Mouse (Mus musculus) gastrocnemius, postnatal 10 days (tissue): Measurements from ENCODE around the gene Capn15. TPM values are rescaled to one million over a fixed set of nuclear protein-coding genes. Genes with fewer than 3 reads are reported as not detected.

ENCODE experiments used
- DNase-seq: peaks from one replicate; pipeline ENCODE4 v3.0.0; 2021; ENCODE audit warnings: mixed read lengths
- total RNA-seq, 2 experiments: library from RNA; stranded (reverse); gene quantifications; 2 replicates each; pipeline ENCODE4 v1.2.3; 2021

Gene Capn15
- total RNA-seq, 2 experiments from 2014 or later: 6.7 to 8.6 TPM

DNA sequence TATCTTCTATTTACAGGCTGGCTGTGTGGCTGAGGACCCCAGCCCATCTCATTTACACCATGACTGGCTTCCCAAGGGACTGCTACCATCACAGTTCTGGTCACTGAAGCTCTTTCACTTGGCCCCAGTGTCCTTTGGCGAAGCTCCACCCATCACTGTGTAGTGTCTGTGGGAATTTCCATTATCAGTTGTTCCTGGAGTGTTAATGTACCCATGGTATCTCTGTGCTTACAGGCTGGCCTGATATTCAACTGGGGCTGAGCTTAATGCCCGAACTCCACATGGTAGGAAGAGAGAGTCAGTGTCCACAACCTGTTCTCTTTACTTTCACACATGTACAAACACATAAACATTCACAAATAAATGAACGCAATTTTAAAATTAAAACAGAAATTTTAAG lies 7.9 kb upstream of the Capn15 start:
- DNase-seq: no peak

DNA sequence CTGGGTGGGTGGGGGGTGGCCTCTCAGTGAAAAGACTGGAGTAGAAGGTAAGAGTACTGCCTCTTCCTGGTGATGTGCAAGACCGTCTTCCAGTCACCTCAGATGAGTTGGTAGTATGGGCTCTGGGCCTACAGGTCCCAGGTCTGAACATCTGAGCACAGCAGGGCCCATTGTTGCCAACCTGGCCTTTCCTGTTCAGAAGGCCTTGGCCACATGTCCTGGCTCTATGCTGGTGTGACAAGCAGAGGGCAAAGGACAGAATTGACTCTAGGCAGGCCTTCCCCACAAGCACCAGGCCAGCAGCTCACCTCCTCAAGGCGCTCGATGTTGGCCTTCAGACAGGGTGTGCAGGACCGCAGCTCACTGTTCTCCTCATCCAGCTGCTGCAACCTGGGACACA lies 6.7 kb upstream of the Capn15 start:
- no peak for DNase-seq

DNA sequence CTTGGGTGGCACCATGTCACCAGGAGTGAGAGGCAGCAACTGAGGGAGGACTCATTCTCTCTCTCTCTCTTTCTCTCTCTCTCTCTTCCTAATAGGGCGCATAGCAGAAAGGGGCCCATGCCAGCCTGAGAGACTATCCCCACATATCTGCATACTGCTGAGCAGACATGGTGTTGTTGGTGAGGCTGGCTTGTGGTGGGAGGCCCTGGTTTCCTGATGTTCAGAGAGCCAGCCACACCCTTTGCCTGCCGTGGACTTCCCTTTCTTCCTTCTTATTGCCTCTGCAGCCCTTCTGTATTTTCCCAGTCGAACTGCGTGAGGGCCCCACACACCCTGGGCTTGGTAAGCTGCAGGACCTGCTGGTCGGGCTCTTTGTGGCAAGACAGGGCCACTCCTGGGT lies 4.7 kb upstream of the Capn15 start:
- DNase-seq: no peak

DNA sequence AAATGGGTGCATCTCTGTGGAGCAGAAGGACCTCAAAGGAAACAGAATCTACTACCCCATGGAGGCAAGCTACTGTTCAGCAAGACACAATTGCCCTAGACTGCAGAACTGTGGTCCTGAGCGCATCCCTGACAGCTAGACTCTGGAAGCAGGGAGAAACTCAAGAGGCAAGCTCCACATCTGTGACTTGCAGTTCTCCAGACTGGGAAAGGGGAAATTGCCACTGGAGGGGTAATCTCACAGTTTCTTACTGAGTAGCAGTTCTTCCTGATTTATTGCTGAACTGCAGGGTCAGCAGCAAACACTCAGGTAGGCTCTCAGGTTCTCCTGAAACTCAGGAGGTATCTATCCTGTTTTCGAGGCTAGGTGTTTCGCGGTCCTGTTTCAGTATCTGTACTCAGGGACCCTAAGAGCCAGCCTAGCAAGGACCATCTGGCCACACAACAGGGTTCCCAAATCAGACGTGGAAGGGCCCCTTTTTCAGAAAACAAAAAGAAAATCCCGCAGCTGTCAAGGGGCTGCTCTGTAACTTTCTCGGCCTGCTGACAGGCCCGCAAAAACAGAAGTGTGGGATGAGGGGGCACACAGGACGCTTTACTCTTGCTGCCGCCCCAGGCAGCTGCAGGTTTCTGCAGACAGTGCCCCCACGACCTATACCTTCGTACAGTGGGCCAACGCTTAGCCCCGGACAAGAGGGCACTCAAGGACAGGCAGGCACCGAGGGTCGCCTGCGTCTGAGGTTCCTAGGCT lies 865 bp downstream of the Capn15 start:
- DNase-seq: no peak

DNA sequence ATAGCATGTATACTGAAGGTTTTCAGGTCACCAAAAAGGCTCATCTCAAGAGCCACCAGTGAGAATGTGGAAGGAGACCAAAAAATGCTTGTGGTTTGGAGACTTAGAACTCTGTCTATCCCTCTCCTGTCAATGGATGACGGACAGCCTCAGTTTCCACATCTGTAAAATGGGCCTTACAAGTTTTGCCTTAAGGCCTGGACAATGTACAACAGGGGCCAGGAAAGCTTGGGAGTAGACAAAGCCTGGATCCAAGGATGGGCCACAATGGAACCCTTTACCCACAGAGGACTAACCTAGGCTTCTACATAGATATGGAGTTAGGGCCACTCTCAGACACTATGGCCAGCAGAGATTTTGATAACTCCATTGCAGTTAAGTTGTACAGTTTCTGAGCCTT lies 1.5 kb downstream of the Capn15 start:
- no peak for DNase-seq

DNA sequence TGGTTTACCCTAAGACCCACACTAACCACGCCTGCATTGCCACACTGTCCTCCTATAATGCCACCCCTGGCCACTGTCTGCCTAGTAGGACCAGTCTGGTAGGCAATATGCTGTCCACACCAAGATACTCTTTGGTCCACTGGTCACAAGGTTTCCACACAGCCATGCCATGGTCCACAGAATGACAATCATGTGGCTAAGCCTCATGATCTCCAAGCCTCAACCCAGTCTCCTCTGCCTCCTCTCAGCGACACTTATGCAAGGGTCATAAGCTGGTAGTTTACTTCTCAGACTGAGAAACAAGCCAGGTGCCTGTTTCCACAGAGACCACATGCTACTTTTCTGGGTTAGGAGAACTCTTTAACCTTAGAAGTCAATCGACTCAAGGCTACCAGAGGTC lies 2.7 kb downstream of the Capn15 start:
- no peak for DNase-seq

DNA sequence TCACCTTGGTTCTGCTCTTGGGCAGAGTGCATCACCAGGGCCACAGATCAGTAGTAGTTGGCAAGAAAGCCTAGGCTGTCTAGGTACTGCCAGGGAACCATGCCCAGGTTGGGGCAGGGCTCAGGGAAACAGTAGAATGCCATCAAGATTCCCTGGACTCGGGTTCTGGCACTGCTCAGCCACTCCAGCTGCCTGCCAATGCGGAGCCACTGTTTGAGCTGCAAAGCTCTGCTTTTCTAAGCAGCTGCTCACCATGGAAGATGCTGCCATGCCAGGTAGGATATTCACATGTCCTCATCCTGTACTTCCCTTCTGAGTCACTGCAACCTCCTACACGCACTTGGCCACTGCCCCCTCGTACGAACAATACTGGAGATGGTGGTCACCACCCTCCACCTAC lies 4.7 kb downstream of the Capn15 start:
- DNase-seq: peak; percentile 49

DNA sequence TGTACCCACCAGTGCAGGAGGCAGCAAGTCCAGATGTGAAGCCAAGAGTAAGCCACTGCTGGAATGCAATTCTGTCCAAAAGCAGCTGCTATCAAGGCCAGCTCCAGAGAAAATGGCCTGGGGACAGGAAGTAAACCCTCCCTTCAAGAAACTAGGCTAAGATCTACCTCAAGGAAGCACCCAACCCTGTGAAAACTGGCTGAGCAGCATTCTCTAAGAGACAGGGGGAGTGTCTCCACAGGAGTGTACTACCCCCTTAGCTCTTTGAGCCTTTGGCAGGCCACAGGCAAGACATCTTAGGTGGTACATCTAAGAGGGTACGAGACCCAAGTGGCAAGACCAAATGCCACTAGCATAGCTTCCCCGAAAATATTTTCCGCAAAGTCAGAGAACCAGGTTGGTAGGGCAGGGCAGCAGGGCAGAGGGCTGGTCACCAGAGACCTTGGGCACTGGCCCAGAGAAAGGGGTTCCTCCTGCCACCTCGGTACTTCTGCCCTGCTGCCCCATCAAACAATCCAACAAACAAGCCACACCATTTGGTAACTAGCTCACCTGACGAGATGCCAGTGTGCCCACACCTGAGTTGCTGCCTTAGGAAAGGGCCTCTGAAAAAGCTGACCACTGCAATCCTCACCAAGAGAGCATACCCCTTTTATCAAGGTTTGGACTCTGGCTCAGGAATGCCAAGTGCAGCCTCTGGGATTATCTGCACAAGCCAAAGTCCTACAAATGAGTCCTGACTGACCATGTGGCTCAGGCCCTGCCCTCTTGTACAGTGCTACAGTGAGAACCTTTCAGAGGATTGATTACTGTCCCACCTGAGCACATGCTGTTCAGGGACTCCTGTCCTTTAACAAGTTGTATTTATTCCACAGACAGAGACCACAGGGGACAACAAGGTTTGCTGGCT lies 5.5 kb downstream of the Capn15 start:
- DNase-seq: no peak

DNA sequence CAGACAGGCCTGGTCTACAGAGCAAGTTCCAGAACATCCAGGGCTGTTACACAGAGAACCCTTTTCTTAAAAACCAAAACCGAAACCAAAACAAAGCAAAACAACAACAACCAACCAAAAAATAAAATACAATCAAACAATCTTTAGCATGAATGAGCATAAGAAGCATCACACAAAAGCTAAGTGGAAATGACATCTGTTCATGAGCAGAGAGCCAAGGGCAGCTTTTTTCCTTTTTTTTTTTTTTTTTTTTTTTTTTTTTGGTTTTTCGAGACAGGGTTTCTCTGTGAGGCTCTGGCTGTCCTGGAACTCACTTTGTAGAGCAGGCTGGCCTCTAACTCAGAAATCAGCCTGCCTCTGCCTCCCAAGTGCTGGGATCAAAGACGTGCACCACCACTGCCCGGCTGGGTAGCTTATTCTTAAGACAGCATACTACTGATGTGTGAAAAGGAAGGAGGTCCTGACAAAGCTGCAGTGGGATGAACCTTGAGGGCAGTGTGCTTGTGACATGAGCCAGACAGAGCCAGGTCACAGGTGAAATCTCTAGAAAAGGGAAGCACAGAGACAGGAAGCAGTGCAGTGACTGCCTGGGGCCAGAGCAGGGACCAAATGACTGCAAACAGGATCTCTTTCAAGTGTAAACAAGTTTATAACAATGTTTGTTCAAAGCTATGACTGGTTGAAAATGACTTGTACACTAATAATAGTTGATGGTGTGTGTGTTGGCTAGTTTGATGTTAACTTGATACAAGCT lies 14.5 kb downstream of the Capn15 start:
- DNase-seq: no peak

DNA sequence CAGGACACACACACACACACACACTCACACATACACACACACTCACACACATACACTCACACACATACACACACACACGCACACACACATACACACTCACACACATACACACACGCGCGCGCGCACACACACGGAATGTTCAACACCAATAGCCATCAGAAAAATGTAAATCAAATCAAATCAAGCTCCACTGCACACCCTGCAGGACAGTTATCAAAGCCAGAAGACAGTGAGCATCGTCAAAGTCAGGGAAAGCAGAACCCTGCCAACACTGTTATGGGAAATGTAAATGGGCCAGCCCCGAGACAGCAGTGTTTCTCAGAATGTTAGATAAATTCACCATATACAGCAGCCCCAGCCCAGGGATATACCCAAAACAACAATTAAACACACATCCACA lies 15.1 kb downstream of the Capn15 start:
- no peak for DNase-seq

DNA sequence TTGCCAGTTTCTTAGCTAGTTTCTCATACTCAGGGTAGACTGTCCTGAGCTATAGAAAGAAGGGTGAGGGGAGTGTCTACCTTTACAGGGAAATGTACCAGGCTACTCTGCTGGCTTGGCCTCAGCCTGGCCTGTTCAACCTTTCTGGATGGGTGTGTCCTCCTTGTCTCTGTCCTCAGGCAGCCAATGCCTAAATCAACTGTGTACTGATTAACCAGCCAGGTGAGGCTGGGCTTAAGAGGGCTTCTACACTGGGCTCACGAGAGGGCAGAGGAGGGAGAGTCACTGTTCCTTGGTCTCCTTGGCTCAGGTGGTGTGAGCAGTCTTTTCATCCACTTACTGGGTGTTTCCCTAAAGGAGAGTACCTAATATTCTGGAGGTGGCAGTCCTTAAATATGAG lies 17.4 kb downstream of the Capn15 start:
- DNase-seq: no peak

DNA sequence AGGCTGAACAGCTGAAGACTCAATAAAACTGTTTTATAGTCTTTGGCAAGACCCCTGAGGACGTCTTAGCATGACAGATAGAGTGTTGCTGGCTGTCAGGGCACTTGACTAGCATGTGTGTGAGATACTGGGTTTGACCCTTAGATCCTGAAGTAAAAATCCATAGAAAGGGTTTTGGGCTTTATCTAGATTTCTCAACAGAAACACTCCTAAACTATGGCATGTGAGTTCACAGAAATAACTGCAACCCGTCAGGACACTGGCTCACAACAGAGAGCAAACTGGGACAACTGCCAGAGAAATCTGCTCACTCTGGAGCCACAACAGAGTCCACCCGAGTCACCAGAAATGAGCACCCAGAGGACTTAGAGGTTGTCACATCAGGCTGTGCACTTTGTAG lies 17.9 kb downstream of the Capn15 start:
- DNase-seq: no peak

DNA sequence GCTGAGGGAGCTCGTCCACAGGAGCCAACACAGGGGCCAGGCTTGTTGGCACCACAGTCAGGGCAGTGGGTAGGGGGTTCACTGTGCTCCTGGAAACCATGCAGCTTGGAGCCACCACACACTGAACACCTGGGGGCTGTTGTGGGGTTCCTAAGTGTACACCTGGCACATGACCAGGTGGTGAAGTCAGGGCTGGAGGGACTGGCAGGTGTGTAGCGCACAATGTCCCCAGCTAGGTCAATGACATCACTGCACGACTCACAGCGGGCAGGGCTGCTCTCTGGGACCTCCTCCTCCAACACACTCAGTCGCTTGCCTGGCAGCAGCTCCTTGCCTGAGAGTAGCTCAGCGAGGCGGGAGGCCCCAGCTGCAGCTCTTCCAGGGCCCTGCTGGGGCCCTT lies 21.3 kb downstream of the Capn15 start:
- no peak for DNase-seq

DNA sequence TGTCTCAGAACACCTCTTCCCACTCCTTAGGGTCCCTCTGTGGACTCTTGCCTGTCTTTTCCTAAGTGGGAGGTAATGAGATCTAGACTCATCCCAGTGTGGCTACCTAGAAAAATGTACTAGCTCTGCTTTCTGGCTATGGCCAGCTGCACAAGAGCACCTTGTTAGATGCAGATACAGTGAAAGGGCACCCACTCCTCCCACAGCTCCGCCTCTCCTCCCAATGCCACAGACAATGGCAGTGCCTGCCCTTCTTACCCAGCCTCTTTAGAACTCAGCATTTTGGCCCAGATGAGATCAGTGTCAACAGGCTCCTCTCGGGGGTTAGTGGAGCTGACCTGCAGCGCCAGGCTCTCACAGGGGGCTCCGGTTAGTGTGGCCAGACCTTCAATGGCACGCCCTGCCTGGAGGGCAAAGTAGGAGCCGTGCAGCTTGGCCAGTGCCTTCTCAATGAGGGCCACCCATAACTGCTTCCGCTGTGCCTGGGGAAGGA lies 23.1 kb downstream of the Capn15 start:
- no peak for DNase-seq

DNA sequence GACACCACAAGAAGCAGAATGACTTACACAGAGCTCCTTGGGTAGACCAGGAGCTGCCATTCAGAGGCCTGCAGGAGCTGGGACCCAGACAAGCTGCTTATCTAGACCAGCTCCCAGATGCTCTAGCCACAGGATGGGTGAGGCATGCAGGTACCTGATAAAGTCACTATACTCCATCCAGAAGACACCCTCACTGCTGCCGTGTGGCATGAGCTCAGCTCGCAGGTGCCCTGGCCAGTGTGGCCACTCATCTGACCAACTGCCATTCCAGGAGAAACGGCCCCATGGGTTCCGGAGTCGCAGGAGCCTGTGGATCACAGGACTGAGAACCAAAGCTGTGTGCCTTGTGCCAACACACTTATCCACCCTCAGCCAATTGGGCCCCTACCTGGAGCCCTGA lies 24.0 kb downstream of the Capn15 start:
- DNase-seq: no peak

DNA sequence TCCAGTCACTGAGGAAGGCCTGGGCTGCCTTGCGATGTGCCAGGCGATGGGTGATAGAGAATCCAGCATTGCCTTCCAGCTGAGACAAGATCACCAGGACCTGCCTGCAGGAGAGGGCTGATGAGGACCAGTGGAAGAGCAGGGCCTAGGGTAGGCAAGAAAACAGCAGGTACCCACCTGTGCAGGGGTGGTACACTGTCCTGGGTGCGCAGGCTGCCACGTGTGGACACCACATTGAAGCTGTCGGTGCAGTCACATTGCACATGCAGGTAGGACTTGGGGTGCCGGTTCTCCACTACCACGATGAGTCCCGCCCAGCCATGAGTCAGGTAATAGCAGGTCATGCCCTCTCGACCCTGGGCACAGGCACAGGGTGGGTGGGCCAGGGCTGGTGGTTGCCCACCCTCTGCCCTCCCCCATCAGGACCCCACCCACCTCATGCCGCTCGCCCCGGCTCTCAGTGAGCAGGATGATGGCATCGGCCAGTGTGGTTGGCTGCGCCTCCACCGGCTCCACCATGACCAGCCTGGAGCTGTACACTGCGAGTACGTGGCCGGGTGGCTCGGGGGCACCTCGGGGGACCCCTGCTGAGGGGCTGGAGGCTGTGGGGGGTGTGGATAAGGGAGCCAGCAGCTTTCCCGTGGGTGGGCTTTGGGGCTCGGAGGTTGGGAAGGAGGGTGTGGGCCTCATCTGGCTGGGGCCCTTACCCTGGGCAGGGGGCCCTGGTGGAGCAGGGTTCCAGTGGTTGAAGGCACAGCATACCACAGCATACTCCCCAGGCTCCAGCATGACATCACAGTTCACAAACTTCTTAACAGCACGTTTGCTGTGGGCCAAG lies 25.7 kb downstream of the Capn15 start:
- no peak for DNase-seq

DNA sequence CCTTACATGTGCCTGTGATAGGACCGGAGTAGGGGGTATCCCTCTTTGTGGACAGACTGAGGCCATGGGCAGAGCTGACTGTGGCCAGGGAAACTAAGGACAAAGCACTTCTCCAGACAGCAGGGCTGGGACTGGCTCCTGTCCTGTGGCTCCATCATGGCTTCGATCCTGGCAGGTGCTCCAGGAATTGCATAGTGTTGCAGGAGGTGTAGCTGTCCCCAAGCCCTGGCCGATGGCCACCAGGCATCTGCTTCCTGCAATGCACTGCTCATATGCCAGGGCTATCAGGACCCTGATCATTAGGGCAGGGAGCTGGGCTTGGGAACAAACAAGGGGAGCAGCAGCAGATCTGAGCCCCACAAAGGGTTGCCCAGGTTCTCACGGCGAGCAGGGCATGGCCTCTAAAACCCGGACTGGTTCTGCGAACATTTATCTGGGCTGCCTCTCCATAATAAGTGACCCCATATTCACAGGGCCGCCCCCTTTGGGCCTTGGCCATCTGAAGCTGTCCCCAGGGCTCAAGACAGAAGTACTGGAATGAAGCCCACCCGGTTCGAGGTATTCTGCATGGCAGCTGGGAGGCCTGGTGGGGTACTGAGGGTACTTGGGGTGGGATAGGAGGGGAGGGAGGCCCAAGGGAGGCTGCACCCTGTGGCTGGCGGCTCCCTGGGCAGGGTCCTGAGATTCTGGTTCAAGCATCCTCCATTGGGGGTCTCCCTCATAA lies 26.7 kb downstream of the Capn15 start:
- no peak for DNase-seq

DNA sequence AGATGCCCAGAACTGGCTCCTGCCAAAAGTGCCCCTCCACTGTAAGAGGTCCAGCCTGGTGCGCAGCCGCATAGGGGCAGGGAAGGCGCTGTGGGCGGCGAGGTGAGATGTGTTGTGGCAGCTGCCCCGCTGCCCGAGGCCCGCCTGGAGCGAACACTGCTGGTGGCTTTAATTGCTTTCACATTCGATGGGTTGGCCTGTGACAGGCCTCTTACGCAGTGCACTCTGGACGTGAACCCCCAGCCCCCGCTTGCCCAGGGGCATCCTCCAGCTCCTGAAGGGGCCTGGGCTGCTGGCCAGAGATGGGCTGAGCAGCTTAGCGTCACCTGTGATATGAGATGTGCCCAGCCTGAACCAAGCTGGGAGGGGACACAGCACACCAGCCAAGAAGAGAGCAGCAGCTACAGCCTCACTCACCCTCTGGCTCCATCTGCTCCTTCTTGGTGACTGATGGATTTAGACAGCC lies 28.0 kb downstream of the Capn15 start:
- DNase-seq: no peak

DNA sequence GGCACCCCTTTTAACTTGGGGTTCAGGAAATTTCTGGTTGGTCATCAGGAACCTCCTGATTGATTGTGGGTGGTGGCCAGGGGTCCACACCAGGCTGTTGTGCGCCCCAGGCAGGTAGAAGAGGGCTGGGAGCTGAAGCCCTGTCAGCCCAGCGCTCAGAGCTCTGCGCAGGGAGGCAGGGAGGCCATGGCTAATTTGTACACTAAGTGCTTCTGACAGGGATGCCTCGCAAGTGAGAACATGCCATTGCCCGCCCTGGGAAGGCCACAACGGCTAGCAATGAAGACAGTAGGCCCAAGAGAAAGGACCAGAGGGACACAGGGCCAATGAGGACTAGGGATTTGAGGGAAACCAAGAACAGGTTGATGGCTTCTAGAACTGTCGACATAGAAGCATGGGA lies 29.0 kb downstream of the Capn15 start:
- DNase-seq: no peak

DNA sequence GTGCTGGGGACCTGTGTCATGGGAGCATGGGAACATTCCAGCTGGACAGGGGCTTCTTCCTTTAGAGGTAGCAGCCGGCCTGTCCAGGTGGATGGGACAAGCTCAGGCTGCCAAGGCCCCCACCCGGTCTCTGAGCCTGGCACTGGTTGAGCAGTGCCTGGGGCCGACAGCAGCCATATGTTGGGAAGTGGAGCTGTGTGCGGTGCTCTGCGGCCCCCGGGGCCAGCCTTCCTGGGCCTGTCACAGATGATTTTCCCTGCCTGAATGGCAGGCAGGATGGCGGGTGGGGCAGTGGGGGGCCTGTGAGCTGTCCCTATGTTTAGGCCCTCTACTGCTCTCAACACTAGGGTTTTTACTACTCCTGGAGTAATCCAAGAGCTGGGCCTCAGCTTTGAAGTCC lies 29.4 kb downstream of the Capn15 start:
- DNase-seq: no peak

DNA sequence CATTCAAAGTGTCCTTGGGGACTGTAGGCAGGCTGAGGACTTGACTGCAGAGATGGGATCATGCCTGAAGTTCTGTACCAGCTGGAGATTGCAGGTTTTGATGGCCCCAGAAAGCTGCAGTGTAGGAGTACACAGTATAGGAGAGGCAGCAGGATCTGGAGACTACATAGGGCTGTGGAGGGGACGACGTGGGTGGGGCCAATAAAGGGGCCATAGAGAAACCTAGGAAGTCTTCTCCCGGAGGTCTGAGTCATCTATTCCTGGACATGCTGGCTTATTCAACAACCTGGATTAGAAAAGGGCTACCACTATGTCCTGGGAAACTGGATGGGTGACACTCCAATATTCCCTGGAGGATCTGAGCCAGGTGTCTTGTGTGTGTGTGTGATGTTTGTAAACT lies 29.9 kb downstream of the Capn15 start:
- DNase-seq: no peak
